Mouse (Mus musculus) embryonic facial prominence, embryonic 10.5 days (tissue): Measurements from ENCODE around the gene Nxpe3. TPM values are rescaled to one million over a fixed set of nuclear protein-coding genes. Genes with fewer than 3 reads are reported as not detected.

ENCODE experiments used
- DNase-seq: peaks from one replicate; pipeline ENCODE4 v3.0.0-alpha.2; 2017; ENCODE audit warnings: low spot score
- H3K27ac ChIP-seq: fragments of 300-500 bp; sonication (generic); replicated peaks from 2 replicates; pipeline ENCODE4 v1.5.1; 2016; ENCODE audit warnings: mild to moderate bottlenecking
- H3K27me3 ChIP-seq: fragments of 300-500 bp; sonication (generic); replicated peaks from 2 replicates; pipeline ENCODE4 v1.6.1; 2016; ENCODE audit warnings: low read depth, mild to moderate bottlenecking; ENCODE audit not compliant: poor library complexity, severe bottlenecking
- H3K36me3 ChIP-seq: fragments of 300-500 bp; sonication (generic); replicated peaks from 2 replicates; pipeline ENCODE4 v1.6.1; 2016; ENCODE audit warnings: mild to moderate bottlenecking, moderate library complexity
- H3K4me1 ChIP-seq: fragments of 300-500 bp; sonication (generic); 2 replicates; pipeline ENCODE4 v1.6.1; 2016
- H3K4me3 ChIP-seq: fragments of 300-500 bp; sonication (generic); 2 replicates; pipeline ENCODE4 v1.5.1; 2016; ENCODE audit warnings: mild to moderate bottlenecking, moderate library complexity
- H3K9me3 ChIP-seq: fragments of 300-500 bp; sonication (generic); 2 replicates; pipeline ENCODE4 v1.6.1; 2016; ENCODE audit warnings: mild to moderate bottlenecking
- WGBS: fragments of 180-500 bp; shearing (Covaris S2); methylation state at CpG from one replicate; pipeline ENCODE4 v1.1.7; 2016; 5-methylcytosine and 5-hydroxymethylcytosine counted together
- polyA plus RNA-seq: library from polyadenylated mRNA; unstranded; fragments of >200 nt; fragmentation: Nextera tagmentation; extraction: Ambion mirVana; gene quantifications from 2 replicates; pipeline ENCODE4 v1.2.1, GENCODE M21; 2016

The Nxpe3 gene
- polyA plus RNA-seq, 1 experiment from 2014 or later: 1.1 TPM

GRCm38 (mm10) chr16:55809779-55810514, 85.1 kb downstream of the Nxpe3 start:
- 94% methylated on average over 9 of the region's 9 CpGs for WGBS
- H3K9me3 ChIP-seq: no peaks in the 10 kb centered on the region
- H3K4me1 ChIP-seq: peaks cover 5% of the 10 kb centered on the region; the same call in 1 of the 2 replicates
- H3K27me3 ChIP-seq: no peaks in the 10 kb centered on the region
- H3K4me3 ChIP-seq: no peak overlapping the region
- peaks cover 50% of the 10 kb centered on the region for H3K36me3 ChIP-seq
- H3K27ac ChIP-seq: no peak overlapping the region
- DNase-seq: no peak

- Histone ChIP-seq H3K4me3 (no peak overlapping the region), H3K36me3 (peaks cover 44% of the 10 kb centered on the region), H3K4me1 (peaks cover 5% of the 10 kb centered on the region; the same call in 1 of the 2 replicates), H3K27me3 (no peaks in the 10 kb centered on the region), H3K27ac (no peak overlapping the region), H3K9me3 (no peaks in the 10 kb centered on the region)
- no peak for DNase-seq
- WGBS: 93% methylated on average over 6 of the region's 6 CpGs
These were observed 85.7 kb downstream of the Nxpe3 start for GRCm38 (mm10) chr16:55809345-55809744.

- Histone ChIP-seq H3K27me3 (no peaks in the 10 kb centered on the region), H3K27ac (no peak overlapping the region), H3K4me3 (no peak overlapping the region), H3K4me1 (peaks cover 5% of the 10 kb centered on the region; the same call in 1 of the 2 replicates), H3K9me3 (no peaks in the 10 kb centered on the region), H3K36me3 (peaks cover 26% of the 10 kb centered on the region)
- DNase-seq: peak; percentile 23
- 40% methylated on average over 6 of the region's 6 CpGs for WGBS
These were observed 87.6 kb downstream of the Nxpe3 start for GRCm38 (mm10) chr16:55807505-55807932.

GRCm38 (mm10) chr16:55804799-55805198, 90.3 kb downstream of the Nxpe3 start:
- Histone ChIP-seq H3K27me3 (no peaks in the 10 kb centered on the region), H3K4me3 (no peak overlapping the region), H3K36me3 (0 out of 2 replicates have a peak, but pooled peaks cover 1% of the 10 kb centered on the region), H3K27ac (no peak overlapping the region), H3K4me1 (peaks cover 5% of the 10 kb centered on the region; the same call in 1 of the 2 replicates), H3K9me3 (no peaks in the 10 kb centered on the region)
- DNase-seq: no peak
- 85% methylated on average over 1 of the region's 1 CpGs for WGBS

GRCm38 (mm10) chr16:55801629-55802028, 93.5 kb downstream of the Nxpe3 start:
- H3K27ac ChIP-seq: no peak overlapping the region
- no peaks in the 10 kb centered on the region for H3K36me3 ChIP-seq
- no peak overlapping the region for H3K4me3 ChIP-seq
- H3K4me1 ChIP-seq: no peaks in the 10 kb centered on the region
- DNase-seq: no peak
- no peaks in the 10 kb centered on the region for H3K27me3 ChIP-seq
- WGBS: 94% methylated on average over 1 of the region's 1 CpGs
- H3K9me3 ChIP-seq: no peaks in the 10 kb centered on the region

GRCm38 (mm10) chr16:55798845-55799244, 96.2 kb downstream of the Nxpe3 start:
- H3K9me3 ChIP-seq: no peaks in the 10 kb centered on the region
- H3K36me3 ChIP-seq: no peaks in the 10 kb centered on the region
- no peak for DNase-seq
- H3K27me3 ChIP-seq: no peaks in the 10 kb centered on the region
- no peak overlapping the region for H3K4me3 ChIP-seq
- WGBS: 90% methylated on average over 7 of the region's 7 CpGs
- no peaks in the 10 kb centered on the region for H3K4me1 ChIP-seq
- H3K27ac ChIP-seq: no peak overlapping the region

- 89% methylated on average over 7 of the region's 7 CpGs for WGBS
- H3K4me1 ChIP-seq: no peaks in the 10 kb centered on the region
- no peak overlapping the region for H3K4me3 ChIP-seq
- no peaks in the 10 kb centered on the region for H3K9me3 ChIP-seq
- H3K27me3 ChIP-seq: no peaks in the 10 kb centered on the region
- H3K36me3 ChIP-seq: no peaks in the 10 kb centered on the region
- no peak overlapping the region for H3K27ac ChIP-seq
- DNase-seq: no peak
These were observed 104.8 kb downstream of the Nxpe3 start for GRCm38 (mm10) chr16:55790326-55790725.

Other genes with a start within 250 kb of the Nxpe3 start
- 2.1 and 2.8 TPM in 2 replicates for gene Nfkbiz, start 56.4 kb downstream of the Nxpe3 start, polyA plus RNA-seq
- gene Cep97, start 39.6 kb upstream of the Nxpe3 start, polyA plus RNA-seq: 17.6 and 17.9 TPM in 2 replicates
- gene Rpl24, start 71.0 kb upstream of the Nxpe3 start, polyA plus RNA-seq: 735 and 738 TPM in 2 replicates
- gene Zbtb11, start 78.6 kb upstream of the Nxpe3 start, polyA plus RNA-seq: 17.1 and 18.7 TPM in 2 replicates
- 307 and 319 TPM in 2 replicates for gene Pcnp, start 134.5 kb upstream of the Nxpe3 start, polyA plus RNA-seq
- 33.6 TPM in 2 replicates for gene Trmt10c, start 142.5 kb upstream of the Nxpe3 start, polyA plus RNA-seq
- 30.9 and 35.3 TPM in 2 replicates for gene Senp7, start 153.1 kb upstream of the Nxpe3 start, polyA plus RNA-seq